Mouse (Mus musculus): ENCODE measurements around the gene Ache. TPM values are rescaled to one million over a fixed set of nuclear protein-coding genes. Genes with fewer than 3 reads are reported as not detected.
"Not testable (repeated sequence)": the region's sequence is repeated elsewhere in the genome, so short reads cannot be mapped to it uniquely, and the experiment has no call there.

The Ache gene
- polyA plus RNA-seq, 2 experiments, result 12.4 to 20.5 TPM

GRCm38 (mm10) chr5:137277360-137278342 is 9.7 kb upstream of the Ache start:
- Histone ChIP-seq H3K36me3 (replicated peaks; ENCODE audit: control insufficient read depth, insufficient read depth, low read depth) (no peaks in the 10 kb centered on the region), H3K4me3 (ENCODE audit: insufficient read depth in 1 of 2, low read depth in 2 of 2, low read length in 2 of 2) (no peak overlapping the region), H3K27ac (no peak overlapping the region), H3K9me3 (ENCODE audit: control insufficient read depth, low read length) (no peaks in the 10 kb centered on the region), H3K9ac (replicated peaks) (no peak overlapping the region), H3K27me3 (ENCODE audit: control insufficient read depth, insufficient read depth, low read length) (no peaks in the 10 kb centered on the region), H3K4me2 (ENCODE audit: low read depth) (no peak overlapping the region), H3K4me1 (replicated peaks; ENCODE audit: control insufficient read depth in 2 of 2, insufficient read depth in 2 of 2, low read length in 1 of 2) (no peaks in the 10 kb centered on the region)
- ATAC-seq (ENCODE audit: insufficient read depth) (no peak), DNase-seq (ENCODE audit: low read depth in 3 of 3, low spot score in 3 of 3) (no peak)
- TF ChIP-seq CTCF (IDR thresholded peaks at IDR 0.05; ENCODE audit: low read depth) (peak; percentile 54), EP300 (IDR thresholded peaks at IDR 0.05; ENCODE audit: low read depth) (no peak)
- WGBS (ENCODE audit: insufficient replicate concordance), result 50% methylated on average over 18 of the region's 18 CpGs

- WGBS (ENCODE audit: insufficient replicate concordance), result 73% methylated on average over 5 of the region's 6 CpGs
- H3K4me2 ChIP-seq (ENCODE audit: low read depth); H3K4me3 ChIP-seq (ENCODE audit: insufficient read depth in 1 of 2, low read depth in 2 of 2, low read length in 2 of 2); H3K27me3 ChIP-seq (ENCODE audit: control insufficient read depth, insufficient read depth, low read length); H3K27ac ChIP-seq; H3K36me3 ChIP-seq (replicated peaks; ENCODE audit: control insufficient read depth, insufficient read depth, low read depth); H3K9ac ChIP-seq (replicated peaks); DNase-seq (ENCODE audit: low read depth in 3 of 3, low spot score in 3 of 3); H3K9me3 ChIP-seq (ENCODE audit: control insufficient read depth, low read length); ATAC-seq (ENCODE audit: insufficient read depth): not testable (repeated sequence)
- peaks cover 6 to 12% of the 10 kb centered on the region in 2 experiments for H3K4me1 ChIP-seq (replicated peaks; ENCODE audit: control insufficient read depth in 2 of 2, insufficient read depth in 2 of 2, low read length in 1 of 2)
Measured at GRCm38 (mm10) chr5:137284411-137284810, 2.9 kb upstream of the Ache start.

GRCm38 (mm10) chr5:137285045-137285444 is 2.3 kb upstream of the Ache start:
- peak in 1 of 3 experiments; percentile 56 for DNase-seq (ENCODE audit: low read depth in 3 of 3, low spot score in 3 of 3)
- TF ChIP-seq CTCF (IDR thresholded peaks at IDR 0.05; ENCODE audit: low read depth), result peak; percentile 85
- TF ChIP-seq EP300 (IDR thresholded peaks at IDR 0.05; ENCODE audit: low read depth), result no peak
- Histone ChIP-seq H3K9ac (replicated peaks) (no peak overlapping the region), H3K36me3 (replicated peaks; ENCODE audit: control insufficient read depth, insufficient read depth, low read depth) (no peaks in the 10 kb centered on the region), H3K9me3 (ENCODE audit: control insufficient read depth, low read length) (no peaks in the 10 kb centered on the region), H3K4me1 (replicated peaks; ENCODE audit: control insufficient read depth in 2 of 2, insufficient read depth in 2 of 2, low read length in 1 of 2) (peaks cover 8 to 13% of the 10 kb centered on the region in 2 experiments), H3K27ac (no peak overlapping the region), H3K4me2 (ENCODE audit: low read depth) (no peak overlapping the region), H3K4me3 (ENCODE audit: insufficient read depth in 1 of 2, low read depth in 2 of 2, low read length in 2 of 2) (no peak overlapping the region), H3K27me3 (ENCODE audit: control insufficient read depth, insufficient read depth, low read length) (no peaks in the 10 kb centered on the region; the same call in 1 of the 2 replicates)
- 44% methylated on average over 5 of the region's 5 CpGs for WGBS (ENCODE audit: insufficient replicate concordance)
- ATAC-seq (ENCODE audit: insufficient read depth), result no peak

GRCm38 (mm10) chr5:137285986-137286385 is 1.3 kb upstream of the Ache start:
- no peak for ATAC-seq (ENCODE audit: insufficient read depth)
- Histone ChIP-seq H3K4me3 (ENCODE audit: insufficient read depth in 1 of 2, low read depth in 2 of 2, low read length in 2 of 2) (no peak overlapping the region), H3K27ac (no peak overlapping the region), H3K9ac (replicated peaks) (no peak overlapping the region), H3K27me3 (ENCODE audit: control insufficient read depth, insufficient read depth, low read length) (no peaks in the 10 kb centered on the region; the same call in 1 of the 2 replicates), H3K4me1 (replicated peaks; ENCODE audit: control insufficient read depth in 2 of 2, insufficient read depth in 2 of 2, low read length in 1 of 2) (peaks cover 13 to 21% of the 10 kb centered on the region in 2 experiments), H3K4me2 (ENCODE audit: low read depth) (no peak overlapping the region), H3K36me3 (replicated peaks; ENCODE audit: control insufficient read depth, insufficient read depth, low read depth) (no peaks in the 10 kb centered on the region), H3K9me3 (ENCODE audit: control insufficient read depth, low read length) (no peaks in the 10 kb centered on the region)
- 45% methylated on average over 7 of the region's 7 CpGs for WGBS (ENCODE audit: insufficient replicate concordance)
- no peak for DNase-seq (ENCODE audit: low read depth in 3 of 3, low spot score in 3 of 3)
- TF ChIP-seq CTCF (IDR thresholded peaks at IDR 0.05; ENCODE audit: low read depth) (no peak), EP300 (IDR thresholded peaks at IDR 0.05; ENCODE audit: low read depth) (no peak)

- Histone ChIP-seq H3K27ac (no peak overlapping the region), H3K4me3 (ENCODE audit: insufficient read depth in 1 of 2, low read depth in 2 of 2, low read length in 2 of 2) (peak overlapping the region; percentile 45 to 82; a peak in 2 of 4 replicates), H3K27me3 (ENCODE audit: control insufficient read depth, insufficient read depth, low read length) (no peaks in the 10 kb centered on the region; the same call in 1 of the 2 replicates), H3K36me3 (replicated peaks; ENCODE audit: control insufficient read depth, insufficient read depth, low read depth) (no peaks in the 10 kb centered on the region), H3K9ac (replicated peaks) (no peak overlapping the region; the same call in 1 of the 2 replicates), H3K4me2 (ENCODE audit: low read depth) (peak overlapping the region; percentile 100), H3K9me3 (ENCODE audit: control insufficient read depth, low read length) (no peaks in the 10 kb centered on the region), H3K4me1 (replicated peaks; ENCODE audit: control insufficient read depth in 2 of 2, insufficient read depth in 2 of 2, low read length in 1 of 2) (peaks cover 14 to 27% of the 10 kb centered on the region in 2 experiments)
- peak; percentile 94 for TF ChIP-seq CTCF (IDR thresholded peaks at IDR 0.05; ENCODE audit: low read depth)
- TF ChIP-seq EP300 (IDR thresholded peaks at IDR 0.05; ENCODE audit: low read depth), result no peak
- no peak for ATAC-seq (ENCODE audit: insufficient read depth)
- 0% methylated on average over 16 of the region's 16 CpGs for WGBS (ENCODE audit: insufficient replicate concordance)
- DNase-seq (ENCODE audit: low read depth in 3 of 3, low spot score in 3 of 3), result peak; percentile 60 to 78 (median 62)
Measured at GRCm38 (mm10) chr5:137286655-137287031, 676 bp upstream of the Ache start.

All from liver, embryonic 14.5 days (tissue).